ENCODE assay signal across 8 mouse cellular contexts in genomic region chr13:109686116-109686876, GRCm38 (mm10).
DNase-seq lines count a peak whose midpoint lies in the region; ATAC-seq and TF ChIP-seq lines count a peak whose summit lies in the region.

No protein-coding gene starts in this region.

- no peaks in the 10 kb centered on the region for H3K27me3 ChIP-seq in hindbrain, embryonic 11.5 days (ENCODE audit: control insufficient read depth, insufficient read depth, low read length)

- no peak for TF ChIP-seq CTCF in bone marrow macrophage, adult 2 months (IDR thresholded peaks at IDR 0.05; ENCODE audit: low read depth, low read length)

- no peaks in the 10 kb centered on the region for H3K9me3 ChIP-seq in hindbrain, embryonic 11.5 days (ENCODE audit: control insufficient read depth, low read length)

- no peak overlapping the region; the same call in 1 of the 2 replicates for H3K9ac ChIP-seq in hindbrain, embryonic 11.5 days (ENCODE audit: low read depth, low read length)

- 39% methylated on average over 4 of the region's 4 CpGs for WGBS in hindbrain, embryonic 11.5 days

- H3K4me2 ChIP-seq in hindbrain, embryonic 11.5 days (replicated peaks; ENCODE audit: low read depth, low read length) = peak overlapping the region; percentile 71

- peak; percentile 39 for DNase-seq in embryo, embryonic 10 days (ENCODE audit: low spot score)
- no peak for DNase-seq in embryo, embryonic 10.5 days (ENCODE audit: low spot score)
- DNase-seq in hindbrain, embryonic 11.5 days (ENCODE audit: low spot score) = no peak
- DNase-seq in lung, postnatal 36 days = peak; percentile 20
- DNase-seq in adrenal gland, postnatal 14 days = no peak
- no peak for DNase-seq in adrenal gland, adult 18-20 months (ENCODE audit: low spot score in 2 of 2)
- DNase-seq in cerebellum, adult 11 months = no peak

- peak overlapping the region; percentile 44; the same call in 1 of the 2 replicates for H3K27ac ChIP-seq in bone marrow macrophage, adult 2 months (ENCODE audit: insufficient read depth, low read depth, low read length)
- H3K27ac ChIP-seq in hindbrain, embryonic 11.5 days (ENCODE audit: low read depth, low read length) = no peak overlapping the region

- ATAC-seq in hindbrain, embryonic 11.5 days (ENCODE audit: low FRiP score) = no peak; the same call in 1 of the 2 replicates

- H3K4me1 ChIP-seq in bone marrow macrophage, adult 2 months (ENCODE audit: control insufficient read depth, insufficient read depth, low read length) = peaks cover 2% of the 10 kb centered on the region; the same call in 1 of the 2 replicates
- H3K4me1 ChIP-seq in hindbrain, embryonic 11.5 days (replicated peaks; ENCODE audit: control insufficient read depth, insufficient read depth, low read length) = no peaks in the 10 kb centered on the region

- H3K4me3 ChIP-seq in bone marrow macrophage, adult 2 months (ENCODE audit: insufficient read depth, low read length) = peak overlapping the region; percentile 67
- H3K4me3 ChIP-seq in hindbrain, embryonic 11.5 days (ENCODE audit: low read depth, low read length) = peak overlapping the region; percentile 44

- no peak for TF ChIP-seq POLR2A in bone marrow macrophage, adult 2 months (IDR thresholded peaks at IDR 0.05; ENCODE audit: borderline replicate concordance, low read depth, low read length)

- H3K36me3 ChIP-seq in hindbrain, embryonic 11.5 days (ENCODE audit: control insufficient read depth, insufficient read depth, low read length) = no peaks in the 10 kb centered on the region

Comparison
In these comparisons a context has a peak if more than half of its experiments do, and no peak if none do; other contexts are left out.
1. DNase-seq: peak in embryo, embryonic 10 days (single experiment) and lung, postnatal 36 days (single experiment); none in embryo, embryonic 10.5 days (single experiment), hindbrain, embryonic 11.5 days (single experiment), adrenal gland, postnatal 14 days (single experiment), adrenal gland, adult 18-20 months (0 of 2) and cerebellum, adult 11 months (single experiment).